Mouse (Mus musculus): ENCODE results near the gene Tnfaip8l2.

- no peak for TF ChIP-seq CTCF (IDR thresholded peaks at IDR 0.05; ENCODE audit: low read depth)
- TF ChIP-seq EP300 (IDR thresholded peaks at IDR 0.05; ENCODE audit: low read depth) = no peak
Measured at GRCm38 (mm10) chr3:95147924-95148323, 5.8 kb upstream of the Tnfaip8l2 start.

All from heart, postnatal 0 days (tissue).